Mouse (Mus musculus) heart, postnatal 0 days (tissue): Measurements from ENCODE around the gene Car5a. TPM values are rescaled to one million over a fixed set of nuclear protein-coding genes. Genes with fewer than 3 reads are reported as not detected.

ENCODE experiments used
- ATAC-seq: fragments of 200-750 bp; cut with Nextera tagmentation; 2 replicates; pipeline ENCODE4 v1.8.0; 2017; ENCODE audit warnings: low read depth, moderate number of reproducible peaks, moderate library complexity; ENCODE audit not compliant: insufficient read depth
- DNase-seq: peaks from one replicate; pipeline ENCODE4 v3.0.0-alpha.2; 2016; ENCODE audit warnings: low spot score
- H3K27ac ChIP-seq: fragments of 300-500 bp; sonication (generic); 2 replicates; pipeline ENCODE4 v1.5.1; 2014; ENCODE audit warnings: low read depth, mild to moderate bottlenecking
- H3K27me3 ChIP-seq: fragments of 300-500 bp; sonication (generic); 2 replicates; pipeline ENCODE4 v1.6.1; 2014; ENCODE audit warnings: low read length, mixed read lengths; ENCODE audit not compliant: control insufficient read depth, insufficient read depth
- H3K36me3 ChIP-seq: fragments of 300-500 bp; sonication (generic); replicated peaks from 2 replicates; pipeline ENCODE4 v1.6.1; 2014; ENCODE audit warnings: low read length, mixed read lengths; ENCODE audit not compliant: control insufficient read depth, insufficient read depth
- H3K4me1 ChIP-seq: fragments of 300-500 bp; sonication (generic); 2 replicates; pipeline ENCODE4 v1.6.1; 2014; ENCODE audit warnings: antibody characterized with exemption; ENCODE audit not compliant: control insufficient read depth, insufficient read depth
- H3K4me2 ChIP-seq: fragments of 300-500 bp; sonication (generic); 2 replicates; pipeline ENCODE4 v1.6.1; 2014; ENCODE audit warnings: low read depth, mild to moderate bottlenecking, low read length, moderate library complexity
- H3K4me3 ChIP-seq: fragments of 300-500 bp; sonication (generic); 2 replicates; pipeline ENCODE4 v1.5.1; 2014; ENCODE audit warnings: low read depth, low read length
- H3K9ac ChIP-seq: fragments of 300-500 bp; sonication (generic); replicated peaks from 2 replicates; pipeline ENCODE4 v1.6.1; 2014; ENCODE audit warnings: low read depth, low read length, mixed read lengths
- H3K9me3 ChIP-seq: fragments of 300-500 bp; sonication (generic); replicated peaks from 2 replicates; pipeline ENCODE4 v1.6.1; 2016; ENCODE audit warnings: low read length; ENCODE audit not compliant: control insufficient read depth
- CTCF ChIP-seq: IDR thresholded peaks from 2 replicates; pipeline ENCODE4 v1.5.1; 2016; ENCODE audit warnings: antibody characterized with exemption, control low read depth, low read depth
- EP300 ChIP-seq: IDR thresholded peaks from 2 replicates; pipeline ENCODE4 v1.6.1; 2016; ENCODE audit warnings: antibody characterized with exemption, low read depth
- WGBS: fragments of 180-500 bp; shearing (Covaris S2); extraction: QIAGEN DNeasy Blood & Tissue Kit; methylation state at CpG from one replicate; pipeline ENCODE4 v1.1.7; 2014; 5-methylcytosine and 5-hydroxymethylcytosine counted together
- microRNA-seq: library from miRNA; unstranded; fragments of <30 nt; microRNA quantifications from one replicate; pipeline ENCODE4, GENCODE M21; 2016
- polyA plus RNA-seq: library from polyadenylated mRNA; unstranded; fragments of >200 nt; fragmentation: Nextera tagmentation; extraction: Ambion mirVana; gene quantifications from 2 replicates; pipeline ENCODE4 v1.2.1, GENCODE M21; 2015
- total RNA-seq: library from RNA; depleted of rRNA; stranded (reverse); fragments of >200 nt; gene quantifications from 2 replicates; pipeline ENCODE4 v1.2.3, GENCODE M21; 2014; ENCODE audit warnings: low replicate concordance; rRNA removed

Gene Car5a
- total and polyA plus RNA-seq, 2 experiments from 2014 or later: not detected

- TF ChIP-seq CTCF (no peak), EP300 (no peak)
- H3K9ac ChIP-seq: 0 out of 2 replicates have a peak overlapping the region, but pooled peaks have one; percentile 3
These were observed 69.7 kb downstream of the Car5a start for GRCm38 (mm10) chr8:121875045-121875444.

DNA sequence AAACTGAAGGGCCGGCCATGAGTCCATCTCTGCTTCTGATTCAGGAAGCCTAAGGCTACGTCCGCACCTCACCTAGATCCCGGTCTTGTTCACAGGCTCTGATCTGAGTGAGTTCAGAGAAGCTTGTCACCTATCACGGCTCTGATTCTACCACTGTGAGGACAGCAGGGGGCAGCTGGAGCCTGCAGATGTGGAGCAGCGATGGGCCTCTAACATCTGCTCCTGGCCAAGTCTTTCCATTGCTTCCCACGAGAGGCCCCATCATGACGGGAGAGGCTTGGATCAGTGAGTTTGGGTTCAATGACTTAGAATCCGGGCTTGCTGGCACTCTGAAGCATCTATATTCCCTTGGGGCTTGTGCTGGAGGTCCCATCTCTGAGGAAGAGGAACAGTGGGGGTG is 70.7 kb downstream of the Car5a start:
- peak; percentile 79 for DNase-seq
- 36% methylated on average over 9 of the region's 9 CpGs for whole genome bisulfite sequencing
- TF ChIP-seq CTCF: peak; percentile 91
- TF ChIP-seq EP300: no peak
- Histone ChIP-seq H3K9me3 (no peaks in the 10 kb centered on the region), H3K9ac (no peak overlapping the region), H3K4me1 (peaks cover 24% of the 10 kb centered on the region), H3K27ac (no peak overlapping the region), H3K36me3 (no peaks in the 10 kb centered on the region), H3K4me3 (no peak overlapping the region), H3K4me2 (no peak overlapping the region), H3K27me3 (no peaks in the 10 kb centered on the region)
- peak; percentile 74 for ATAC-seq

More at GRCm38 (mm10) chr8:121875045-121875444, 69.7 kb downstream of the Car5a start:
- Histone ChIP-seq H3K27ac (peak overlapping the region; percentile 39; the same call in 1 of the 2 replicates), H3K27me3 (no peaks in the 10 kb centered on the region), H3K4me1 (peaks cover 24% of the 10 kb centered on the region), H3K4me3 (no peak overlapping the region), H3K9me3 (no peaks in the 10 kb centered on the region), H3K4me2 (no peak overlapping the region), H3K36me3 (no peaks in the 10 kb centered on the region)
- ATAC-seq (no peak), DNase-seq (no peak)
- WGBS: 25% methylated on average over 3 of the region's 3 CpGs

GRCm38 (mm10) chr8:121871833-121872440 is 72.8 kb downstream of the Car5a start:
- Histone ChIP-seq H3K36me3 (no peaks in the 10 kb centered on the region), H3K9ac (no peak overlapping the region), H3K4me1 (peaks cover 24% of the 10 kb centered on the region), H3K4me2 (peak overlapping the region; percentile 25; the same call in 1 of the 2 replicates), H3K4me3 (no peak overlapping the region), H3K27me3 (no peaks in the 10 kb centered on the region), H3K27ac (no peak overlapping the region), H3K9me3 (no peaks in the 10 kb centered on the region)
- DNase-seq: no peak
- TF ChIP-seq CTCF: no peak
- TF ChIP-seq EP300: no peak
- no peak for ATAC-seq
- 12% methylated on average over 10 of the region's 10 CpGs for WGBS

DNA sequence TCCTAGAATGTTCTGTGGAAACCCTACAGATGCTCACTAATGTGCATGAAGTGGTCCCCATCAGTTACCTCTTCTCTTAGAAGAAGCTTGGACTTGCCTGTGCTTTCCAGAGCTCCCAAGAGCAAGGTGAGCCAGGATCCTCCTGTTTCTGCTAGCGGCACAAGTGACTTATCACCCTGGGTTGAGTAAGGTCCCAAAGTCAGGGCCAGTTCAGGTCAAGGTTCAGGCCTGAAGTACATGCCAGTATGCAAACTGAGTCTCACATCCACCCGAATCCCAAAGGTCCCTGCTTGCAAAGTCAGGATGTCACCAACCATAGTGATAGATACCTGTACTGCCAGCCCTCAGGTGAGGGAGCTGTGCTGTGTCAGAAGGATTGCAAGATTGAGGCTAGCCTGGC is 74.5 kb downstream of the Car5a start:
- no peak overlapping the region for H3K27ac ChIP-seq
- H3K4me1 ChIP-seq: peaks cover 13% of the 10 kb centered on the region
- no peaks in the 10 kb centered on the region for H3K9me3 ChIP-seq
- DNase-seq (no peak), ATAC-seq (no peak)
- no peaks in the 10 kb centered on the region for H3K27me3 ChIP-seq
- H3K36me3 ChIP-seq: no peaks in the 10 kb centered on the region
- no peak overlapping the region for H3K9ac ChIP-seq
- H3K4me2 ChIP-seq: no peak overlapping the region
- WGBS: 83% methylated on average over 2 of the region's 2 CpGs
- no peak for TF ChIP-seq CTCF
- TF ChIP-seq EP300: no peak
- no peak overlapping the region for H3K4me3 ChIP-seq

GRCm38 (mm10) chr8:121868896-121869295 is 75.8 kb downstream of the Car5a start:
- WGBS: 76% methylated on average over 7 of the region's 7 CpGs
- Histone ChIP-seq H3K9ac (no peak overlapping the region), H3K27ac (no peak overlapping the region), H3K9me3 (no peaks in the 10 kb centered on the region), H3K4me3 (no peak overlapping the region), H3K27me3 (no peaks in the 10 kb centered on the region), H3K4me2 (no peak overlapping the region), H3K4me1 (peaks cover 6% of the 10 kb centered on the region), H3K36me3 (no peaks in the 10 kb centered on the region)
- no peak for ATAC-seq
- TF ChIP-seq CTCF: no peak
- no peak for TF ChIP-seq EP300
- no peak for DNase-seq

GRCm38 (mm10) chr8:121868196-121868595 is 76.5 kb downstream of the Car5a start:
- Histone ChIP-seq H3K4me1 (peaks cover 6% of the 10 kb centered on the region), H3K27me3 (no peaks in the 10 kb centered on the region), H3K9me3 (no peaks in the 10 kb centered on the region), H3K27ac (no peak overlapping the region), H3K36me3 (no peaks in the 10 kb centered on the region), H3K4me2 (no peak overlapping the region), H3K4me3 (no peak overlapping the region), H3K9ac (no peak overlapping the region)
- DNase-seq: no peak
- WGBS: 85% methylated on average over 5 of the region's 5 CpGs
- TF ChIP-seq CTCF (no peak), EP300 (no peak)
- no peak for ATAC-seq

Small RNAs within 50 kb of the gene (microRNA-seq; reads per million reads assigned to microRNA genes)
- gene Mir7237: not detected

Other genes starting within 250 kb of the Car5a start
- gene Jph3, start 215.3 kb downstream of the Car5a start, total RNA-seq: not detected in 2 replicates
- gene Jph3, start 215.3 kb downstream of the Car5a start, polyA plus RNA-seq: 0.03 and 0.07 TPM in 2 replicates
- gene Klhdc4, start 115.3 kb downstream of the Car5a start, total RNA-seq: 9.4 and 16.0 TPM in 2 replicates
- 13.1 and 13.9 TPM in 2 replicates for gene Klhdc4, start 115.3 kb downstream of the Car5a start, polyA plus RNA-seq
- 24.7 and 27.1 TPM in 2 replicates for gene Slc7a5, start 37.2 kb downstream of the Car5a start, total RNA-seq
- 5.8 and 7.1 TPM in 2 replicates for gene Slc7a5, start 37.2 kb downstream of the Car5a start, polyA plus RNA-seq
- 23.0 and 27.9 TPM in 2 replicates for gene Banp, start 4.8 kb upstream of the Car5a start, total RNA-seq
- gene Banp, start 4.8 kb upstream of the Car5a start, polyA plus RNA-seq: 10.6 and 17.9 TPM in 2 replicates